Mouse (Mus musculus) liver, postnatal 0 days (tissue): ENCODE measurements around the gene Ankrd13a.

Experiments used
- CTCF ChIP-seq: sonication (generic); IDR thresholded peaks from 2 replicates; pipeline ENCODE4 v1.5.1; 2016; ENCODE audit warnings: antibody characterized with exemption, low read depth
- EP300 ChIP-seq: IDR thresholded peaks from 2 replicates; pipeline ENCODE4 v1.6.1; 2016; ENCODE audit warnings: antibody characterized with exemption, low read depth, mild to moderate bottlenecking

DNA sequence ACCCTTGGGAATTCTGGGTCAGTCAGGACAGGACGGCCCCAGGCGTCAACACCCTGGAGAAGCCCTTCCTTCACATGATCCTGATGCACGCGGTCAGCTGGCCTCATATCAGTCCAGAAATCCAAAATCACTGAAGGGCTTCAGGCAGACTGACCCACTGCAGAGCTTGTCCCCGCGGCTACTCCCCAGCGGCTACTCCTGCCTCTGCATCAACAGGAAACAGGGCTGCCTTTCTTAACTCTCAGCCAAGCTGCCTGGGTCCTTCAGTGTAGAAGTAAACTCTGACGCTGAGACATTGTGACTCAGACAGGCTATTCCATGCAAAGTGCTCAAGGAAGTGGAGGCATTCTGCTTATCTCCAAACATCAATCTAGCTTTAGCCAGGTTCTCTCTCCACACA lies 12.5 kb upstream of the Ankrd13a start:
- TF ChIP-seq CTCF (no peak), EP300 (no peak)
